Mouse (Mus musculus): ENCODE data around the gene Muc1.
"Not testable (repeated sequence)": the region's sequence is repeated elsewhere in the genome, so short reads cannot be mapped to it uniquely, and the experiment has no call there.

The Muc1 gene

GRCm38 (mm10) chr3:89209731-89210130 is 19.1 kb upstream of the Muc1 start:
- no peak for DNase-seq (ENCODE audit: low spot score in 2 of 2)

- no peak for DNase-seq (ENCODE audit: low spot score in 2 of 2)
Measured at GRCm38 (mm10) chr3:89210162-89210561, 18.7 kb upstream of the Muc1 start.

GRCm38 (mm10) chr3:89210731-89211130 is 18.1 kb upstream of the Muc1 start:
- DNase-seq (ENCODE audit: low spot score in 2 of 2), result no peak

GRCm38 (mm10) chr3:89213803-89214530 is 14.9 kb upstream of the Muc1 start:
- peak; percentile 78 to 84 for DNase-seq (ENCODE audit: low spot score in 2 of 2)

GRCm38 (mm10) chr3:89214681-89215411 is 14.0 kb upstream of the Muc1 start, which contains the start of gene Thbs3:
Gene Thbs3, plus strand, starts transcription at chr3:89215180.
- DNase-seq (ENCODE audit: low spot score in 2 of 2), result no peak

GRCm38 (mm10) chr3:89215853-89216252 is 13.0 kb upstream of the Muc1 start:
- DNase-seq (ENCODE audit: low spot score in 2 of 2), result peak; percentile 83

- not testable (repeated sequence) for DNase-seq (ENCODE audit: low spot score in 2 of 2)
Measured at GRCm38 (mm10) chr3:89216407-89216806, 12.4 kb upstream of the Muc1 start.

- DNase-seq (ENCODE audit: low spot score in 2 of 2), result no peak
Measured at GRCm38 (mm10) chr3:89218271-89218670, 10.6 kb upstream of the Muc1 start.

- DNase-seq (ENCODE audit: low spot score in 2 of 2), result no peak
Measured at GRCm38 (mm10) chr3:89219546-89219945, 9.3 kb upstream of the Muc1 start.

- no peak for DNase-seq (ENCODE audit: low spot score in 2 of 2)
Measured at GRCm38 (mm10) chr3:89221167-89221566, 7.7 kb upstream of the Muc1 start.

- no peak for DNase-seq (ENCODE audit: low spot score in 2 of 2)
Measured at GRCm38 (mm10) chr3:89224796-89225195, 4.1 kb upstream of the Muc1 start.

GRCm38 (mm10) chr3:89225321-89225815 is 3.5 kb upstream of the Muc1 start:
- DNase-seq (ENCODE audit: low spot score in 2 of 2), result no peak

- DNase-seq (ENCODE audit: low spot score in 2 of 2), result no peak
Measured at GRCm38 (mm10) chr3:89225918-89226317, 2.9 kb upstream of the Muc1 start.

- no peak for DNase-seq (ENCODE audit: low spot score in 2 of 2)
Measured at GRCm38 (mm10) chr3:89226361-89226760, 2.5 kb upstream of the Muc1 start.

- DNase-seq (ENCODE audit: low spot score in 2 of 2), result no peak
Measured at GRCm38 (mm10) chr3:89226900-89227299, 2.0 kb upstream of the Muc1 start, which contains the start of gene Mtx1. Gene Mtx1, minus strand, starts transcription at chr3:89227088.

- peak; percentile 77 to 80 for DNase-seq (ENCODE audit: low spot score in 2 of 2)
Measured at GRCm38 (mm10) chr3:89227307-89228179, 1.3 kb upstream of the Muc1 start.

- DNase-seq (ENCODE audit: low spot score in 2 of 2), result peak; percentile 78 to 80
Measured at GRCm38 (mm10) chr3:89228180-89228549, 692 bp upstream of the Muc1 start.

- DNase-seq (ENCODE audit: low spot score in 2 of 2), result no peak
Measured at GRCm38 (mm10) chr3:89229276-89229675, 419 bp downstream of the Muc1 start.

- DNase-seq (ENCODE audit: low spot score in 2 of 2), result no peak
Measured at GRCm38 (mm10) chr3:89230561-89230960, 1.7 kb downstream of the Muc1 start.

GRCm38 (mm10) chr3:89231345-89231744 is 2.5 kb downstream of the Muc1 start:
- DNase-seq (ENCODE audit: low spot score in 2 of 2), result no peak

GRCm38 (mm10) chr3:89231772-89232275 is 3.0 kb downstream of the Muc1 start:
- no peak for DNase-seq (ENCODE audit: low spot score in 2 of 2)

- no peak for DNase-seq (ENCODE audit: low spot score in 2 of 2)
Measured at GRCm38 (mm10) chr3:89232614-89233013, 3.8 kb downstream of the Muc1 start.
